Mouse (Mus musculus) fibroblast of lung, adult 2 months (primary cell): ENCODE results near the gene Rbmy.
"Not testable (repeated sequence)": the region's sequence is repeated elsewhere in the genome, so short reads cannot be mapped to it uniquely, and the experiment has no call there.

Source experiments
- DNase-seq: peaks from one replicate; pipeline ENCODE4 v3.0.0-alpha.2; 2011; ENCODE audit warnings: low read depth

Rbmy gene

GRCm38 (mm10) chrY:2830380-2830779 is at the start of gene Rbmy, which contains the start of gene Gm10256:
Rbmy (plus strand) TSS chrY:2830680.
Gm10256 (plus strand) TSS chrY:2830699.
- DNase-seq = not testable (repeated sequence)

GRCm38 (mm10) chrY:2796105-2796504 is 34.4 kb upstream of the Rbmy start, which contains the start of gene Gm4064:
Gm4064 (minus strand) TSS chrY:2796205.
- DNase-seq = not testable (repeated sequence)
